Mouse (Mus musculus): ENCODE results near the gene Zdhhc25. TPM values are rescaled to one million over a fixed set of nuclear protein-coding genes. Genes with fewer than 3 reads are reported as not detected.

Gene Zdhhc25
- total RNA-seq, 2 experiments from 2014 or later, result not detected

GRCm38 (mm10) chr15:88625303-88626066 lies 25.4 kb downstream of the Zdhhc25 start:
- DNase-seq (ENCODE audit: low spot score in 2 of 2), result no peak
- intact Hi-C loops (cut with DNase I), result no loop called here

- intact Hi-C loops (cut with DNase I), result no loop called here
- DNase-seq (ENCODE audit: low spot score in 2 of 2), result no peak
These were observed 26.9 kb downstream of the Zdhhc25 start for GRCm38 (mm10) chr15:88626886-88627488.

GRCm38 (mm10) chr15:88628801-88629356 lies 28.8 kb downstream of the Zdhhc25 start:
- no peak for DNase-seq (ENCODE audit: low spot score in 2 of 2)
- intact Hi-C loops (cut with DNase I), result no loop called here

- no peak for DNase-seq (ENCODE audit: low spot score in 2 of 2)
- intact Hi-C loops (cut with DNase I), result no loop called here
These were observed 35.1 kb downstream of the Zdhhc25 start for GRCm38 (mm10) chr15:88635205-88635604.

GRCm38 (mm10) chr15:88651019-88651418 lies 50.9 kb downstream of the Zdhhc25 start:
- intact Hi-C loops (cut with DNase I), result loop anchor here (5.0 to 10.0 kb wide), 3 partner anchors 94 to 1024 kb away; no protein-coding TSS in a partner anchor

More at GRCm38 (mm10) chr15:88651019-88651418, 50.9 kb downstream of the Zdhhc25 start:
- peak; percentile 70 to 74 for DNase-seq (ENCODE audit: low spot score in 2 of 2)

Other genes with a start within 250 kb of the Zdhhc25 start
- gene Brd1, start 133.9 kb downstream of the Zdhhc25 start, total RNA-seq (2021), result 10 to 100 TPM; 50.7 to 55.8 TPM
- gene Zbed4, start 151.4 kb downstream of the Zdhhc25 start, total RNA-seq (2021), result 10 to 100 TPM in 1 of 2 experiments, 1 to 10 TPM in 1; 9.8 to 11.4 TPM
- gene Alg12, start 219.0 kb downstream of the Zdhhc25 start, total RNA-seq (2021), result 10 to 100 TPM; 12.8 to 15.7 TPM
- 10 to 100 TPM; 17.5 to 26.0 TPM for gene Creld2, start 219.3 kb downstream of the Zdhhc25 start, total RNA-seq (2021)

Measured in left cerebral cortex, postnatal 36 days (tissue).